Mouse (Mus musculus): ENCODE data around the gene Olfr90. TPM values are rescaled to one million over a fixed set of nuclear protein-coding genes. Genes with fewer than 3 reads are reported as not detected.
"Not testable (repeated sequence)": the region's sequence is repeated elsewhere in the genome, so short reads cannot be mapped to it uniquely, and the experiment has no call there.

Gene Olfr90
- 0.05 TPM in 1 of 2 replicates, not detected in the other for polyA plus RNA-seq (2015; fragmentation: Nextera tagmentation; extraction: Ambion mirVana)

DNA sequence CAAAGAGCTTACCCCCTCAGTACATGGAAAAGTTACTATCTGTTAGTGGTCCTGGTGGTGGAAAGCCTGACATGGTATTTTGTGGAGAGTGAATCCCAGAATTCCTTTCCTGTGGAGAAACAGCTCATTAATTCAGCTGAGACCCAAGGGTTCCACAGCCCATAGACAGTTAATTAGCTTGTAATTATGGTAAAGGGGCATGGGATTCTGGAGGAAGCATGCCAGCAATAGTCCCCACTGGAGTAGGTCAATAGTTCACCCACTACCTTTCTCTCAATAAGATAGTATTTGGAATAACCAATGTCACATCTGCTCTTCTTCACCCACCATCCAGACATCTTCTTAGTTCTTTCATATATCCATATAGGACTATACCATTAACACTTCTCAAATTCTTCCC lies at the start of gene Olfr90:
Olfr90 (minus strand) TSS at position 101 of the 400 bp plus-strand sequence.
- H3K27me3 ChIP-seq: no peaks in the 10 kb centered on the region
- no peak within 1 kb of the TSS for H3K4me2 ChIP-seq
- no peaks in the 10 kb centered on the region for H3K9me3 ChIP-seq (replicated peaks)
- no peaks in the 10 kb centered on the region for H3K4me1 ChIP-seq
- no peak for ATAC-seq (replicated peaks; ENCODE audit: low FRiP score)
- H3K36me3 ChIP-seq: no peaks in the 10 kb centered on the region
- H3K27ac ChIP-seq: no peak within 1 kb of the TSS
- no peak within 1 kb of the TSS for H3K4me3 ChIP-seq (replicated peaks)
- H3K9ac ChIP-seq: no peak within 1 kb of the TSS

- not testable (repeated sequence) for H3K4me2 ChIP-seq; ATAC-seq (replicated peaks; ENCODE audit: low FRiP score); H3K4me3 ChIP-seq (replicated peaks); H3K27me3 ChIP-seq; H3K36me3 ChIP-seq; H3K9ac ChIP-seq; H3K27ac ChIP-seq; H3K4me1 ChIP-seq; H3K9me3 ChIP-seq (replicated peaks)
- WGBS: 63% methylated on average over 4 of the region's 4 CpGs
These were observed 43.1 kb upstream of the Olfr90 start for GRCm38 (mm10) chr17:37131366-37131765.

- WGBS: 86% methylated on average over 2 of the region's 2 CpGs
- H3K9ac ChIP-seq: no peak within 1 kb of the TSS
- H3K27me3 ChIP-seq: no peaks in the 10 kb centered on the region
- H3K27ac ChIP-seq: no peak within 1 kb of the TSS
- H3K4me2 ChIP-seq: no peak within 1 kb of the TSS
- ATAC-seq (replicated peaks; ENCODE audit: low FRiP score): no peak
- no peaks in the 10 kb centered on the region for H3K4me1 ChIP-seq
- no peak within 1 kb of the TSS for H3K4me3 ChIP-seq (replicated peaks)
- H3K36me3 ChIP-seq: no peaks in the 10 kb centered on the region
- H3K9me3 ChIP-seq (replicated peaks): no peaks in the 10 kb centered on the region
These were observed 31.7 kb upstream of the Olfr90 start, which contains the start of gene Olfr92 for GRCm38 (mm10) chr17:37119988-37120387. TSS of gene Olfr92 (minus strand) at chr17:37120088.

DNA sequence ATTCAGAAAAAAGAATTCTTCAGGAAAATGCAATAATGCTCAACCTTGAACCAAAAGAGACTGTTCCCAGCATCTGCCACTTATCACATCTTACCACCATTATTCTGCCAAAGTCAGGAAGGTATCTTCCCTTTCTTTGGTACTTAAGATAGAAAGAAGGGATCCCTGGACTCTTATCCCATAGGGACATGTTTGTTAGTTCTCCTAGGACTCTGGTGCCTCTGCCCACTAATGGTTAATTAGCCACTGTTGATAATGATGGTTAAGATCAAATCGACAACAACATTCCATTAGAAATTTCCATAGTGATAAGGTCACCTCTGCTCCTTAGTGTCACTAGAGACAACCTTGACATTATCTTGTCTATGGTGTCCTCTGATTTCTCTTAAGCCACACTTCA lies 9.9 kb upstream of the Olfr90 start, which contains the start of gene Olfr91:
Olfr91 (minus strand) TSS at position 101 of the 400 bp plus-strand sequence.
- no peaks in the 10 kb centered on the region for H3K27me3 ChIP-seq
- no peaks in the 10 kb centered on the region for H3K9me3 ChIP-seq (replicated peaks)
- 97% methylated on average over 1 of the region's 1 CpGs for WGBS
- no peak within 1 kb of the TSS for H3K4me3 ChIP-seq (replicated peaks)
- H3K9ac ChIP-seq: no peak within 1 kb of the TSS
- no peak within 1 kb of the TSS for H3K4me2 ChIP-seq
- H3K27ac ChIP-seq: no peak within 1 kb of the TSS
- no peaks in the 10 kb centered on the region for H3K36me3 ChIP-seq
- ATAC-seq (replicated peaks; ENCODE audit: low FRiP score): no peak
- H3K4me1 ChIP-seq: no peaks in the 10 kb centered on the region

- WGBS: 74% methylated on average over 5 of the region's 5 CpGs
- no peak for ATAC-seq (replicated peaks; ENCODE audit: low FRiP score)
- H3K9ac ChIP-seq: no peak overlapping the region
These were observed 5.0 kb upstream of the Olfr90 start for GRCm38 (mm10) chr17:37093289-37093688.

DNA sequence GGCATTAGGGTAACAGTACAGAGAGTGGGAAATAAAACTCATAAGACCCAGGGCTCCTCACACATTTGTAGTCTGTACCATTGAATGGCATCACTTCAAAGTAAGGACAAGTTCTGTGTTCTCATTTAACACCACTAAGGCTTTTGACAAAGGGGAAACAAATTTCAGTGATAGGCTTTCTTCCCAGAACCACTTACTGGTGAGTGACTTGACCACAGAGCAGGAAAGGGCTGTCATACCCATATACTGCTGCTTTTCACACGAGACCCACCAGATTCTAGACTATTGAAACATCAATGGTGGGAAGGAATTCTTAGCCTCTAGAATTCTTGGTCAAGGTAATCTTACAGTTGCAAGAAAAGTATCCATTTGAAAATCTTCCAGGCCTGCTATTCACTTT lies 3.9 kb upstream of the Olfr90 start:
- Histone ChIP-seq H3K27me3 (no peaks in the 10 kb centered on the region), H3K4me2 (no peak overlapping the region), H3K9me3 (replicated peaks) (no peaks in the 10 kb centered on the region), H3K36me3 (no peaks in the 10 kb centered on the region), H3K4me3 (replicated peaks) (no peak overlapping the region), H3K4me1 (no peaks in the 10 kb centered on the region), H3K9ac (no peak overlapping the region), H3K27ac (no peak overlapping the region)
- WGBS: 74% methylated on average over 1 of the region's 1 CpGs
- no peak for ATAC-seq (replicated peaks; ENCODE audit: low FRiP score)

More at GRCm38 (mm10) chr17:37093289-37093688, 5.0 kb upstream of the Olfr90 start:
- Histone ChIP-seq H3K4me2 (no peak overlapping the region), H3K36me3 (no peaks in the 10 kb centered on the region), H3K27ac (no peak overlapping the region), H3K9me3 (replicated peaks) (no peaks in the 10 kb centered on the region), H3K4me1 (no peaks in the 10 kb centered on the region), H3K27me3 (no peaks in the 10 kb centered on the region), H3K4me3 (replicated peaks) (no peak overlapping the region)

GRCm38 (mm10) chr17:37085545-37085944 lies 2.8 kb downstream of the Olfr90 start:
- H3K9ac ChIP-seq: no peak overlapping the region
- H3K27ac ChIP-seq: no peak overlapping the region
- H3K4me2 ChIP-seq: no peak overlapping the region
- no peaks in the 10 kb centered on the region for H3K36me3 ChIP-seq
- ATAC-seq (replicated peaks; ENCODE audit: low FRiP score): no peak
- 72% methylated on average over 10 of the region's 10 CpGs for WGBS
- no peaks in the 10 kb centered on the region for H3K4me1 ChIP-seq
- H3K27me3 ChIP-seq: no peaks in the 10 kb centered on the region
- no peaks in the 10 kb centered on the region for H3K9me3 ChIP-seq (replicated peaks)
- H3K4me3 ChIP-seq (replicated peaks): no peak overlapping the region

DNA sequence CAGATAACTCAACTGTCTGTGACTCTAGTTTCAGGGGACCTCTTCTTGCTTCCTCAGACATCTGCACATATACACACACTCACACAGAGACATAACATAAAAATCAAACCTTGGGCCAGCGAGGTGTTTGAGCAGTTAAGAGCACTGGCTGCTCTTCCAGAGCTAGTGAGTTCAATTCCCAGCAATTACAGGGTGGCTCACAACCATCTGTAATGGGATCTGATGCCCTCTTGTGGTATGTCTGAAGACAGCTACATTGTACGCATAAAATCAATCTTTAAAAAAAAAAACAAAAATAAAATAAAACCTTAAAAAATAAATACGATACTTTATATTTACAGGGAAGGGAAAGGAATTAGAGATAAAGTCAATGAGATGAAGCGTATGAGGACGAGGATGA lies 3.7 kb downstream of the Olfr90 start:
- no peak overlapping the region for H3K4me2 ChIP-seq
- H3K27me3 ChIP-seq: no peaks in the 10 kb centered on the region
- H3K27ac ChIP-seq: no peak overlapping the region
- H3K36me3 ChIP-seq: no peaks in the 10 kb centered on the region
- H3K9me3 ChIP-seq (replicated peaks): no peaks in the 10 kb centered on the region
- H3K9ac ChIP-seq: no peak overlapping the region
- WGBS: 68% methylated on average over 5 of the region's 5 CpGs
- 0 out of 2 replicates have a peak, but pooled peaks cover 3% of the 10 kb centered on the region for H3K4me1 ChIP-seq
- ATAC-seq (replicated peaks; ENCODE audit: low FRiP score): no peak
- no peak overlapping the region for H3K4me3 ChIP-seq (replicated peaks)

DNA sequence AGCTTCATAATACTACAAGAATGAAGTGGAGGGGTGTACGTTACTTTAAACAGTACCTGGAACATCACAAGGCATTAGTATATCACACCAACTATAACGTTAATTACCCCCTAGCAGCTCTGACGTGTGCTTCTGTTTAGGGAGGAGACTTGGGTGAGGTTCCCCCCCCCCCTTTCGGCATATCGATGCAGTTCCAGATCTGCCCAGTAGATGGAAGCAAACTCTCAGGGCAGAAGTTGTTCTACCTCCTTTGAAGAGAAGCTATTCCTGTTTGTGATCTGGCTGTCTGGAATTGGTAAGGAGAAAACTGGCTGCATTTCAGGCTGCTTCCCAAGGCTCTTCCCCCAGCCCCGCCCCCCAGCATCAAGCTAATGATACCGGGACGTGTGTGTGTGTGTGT lies 5.0 kb downstream of the Olfr90 start:
- Histone ChIP-seq H3K27ac (no peak overlapping the region), H3K9ac (no peak overlapping the region), H3K9me3 (replicated peaks) (no peaks in the 10 kb centered on the region), H3K4me3 (replicated peaks) (no peak overlapping the region), H3K36me3 (no peaks in the 10 kb centered on the region), H3K27me3 (no peaks in the 10 kb centered on the region), H3K4me1 (0 out of 2 replicates have a peak, but pooled peaks cover 3% of the 10 kb centered on the region), H3K4me2 (no peak overlapping the region)
- ATAC-seq (replicated peaks; ENCODE audit: low FRiP score): peak; percentile 68
- 3% methylated on average over 8 of the region's 8 CpGs for WGBS

DNA sequence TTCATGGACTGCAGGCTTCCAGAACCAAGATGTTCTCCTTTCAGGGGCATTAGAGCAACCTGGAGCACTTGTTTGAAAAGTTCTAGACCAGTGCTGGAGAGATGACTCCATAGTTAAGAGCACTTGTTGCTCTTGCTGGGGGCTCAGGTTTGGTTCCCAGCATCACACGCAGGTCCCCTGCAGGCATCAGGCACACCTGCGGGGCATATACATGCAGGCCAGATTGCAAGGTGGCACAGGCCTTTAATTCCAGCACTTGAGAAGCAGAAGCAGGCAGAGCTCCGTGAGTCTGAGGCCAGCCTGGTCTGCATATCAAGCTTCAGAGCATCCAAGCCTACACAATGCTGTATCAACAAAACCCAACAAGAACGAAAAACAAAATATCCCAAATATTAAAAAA lies 6.6 kb downstream of the Olfr90 start:
- H3K9ac ChIP-seq: no peak overlapping the region

GRCm38 (mm10) chr17:37080119-37080518 lies 8.2 kb downstream of the Olfr90 start:
- no peak overlapping the region for H3K4me3 ChIP-seq (replicated peaks)
- H3K36me3 ChIP-seq: peaks cover 10% of the 10 kb centered on the region
- H3K9me3 ChIP-seq (replicated peaks): no peaks in the 10 kb centered on the region
- H3K27me3 ChIP-seq: no peaks in the 10 kb centered on the region
- no peak overlapping the region for H3K9ac ChIP-seq
- no peak overlapping the region for H3K4me2 ChIP-seq
- 0 out of 2 replicates have a peak, but pooled peaks cover 3% of the 10 kb centered on the region for H3K4me1 ChIP-seq
- WGBS: 17% methylated on average over 5 of the region's 5 CpGs
- H3K27ac ChIP-seq: no peak overlapping the region
- ATAC-seq (replicated peaks; ENCODE audit: low FRiP score): no peak

More for the DNA sequence above, 6.6 kb downstream of the Olfr90 start:
- 88% methylated on average over 4 of the region's 4 CpGs for WGBS
- Histone ChIP-seq H3K36me3 (peaks cover 4% of the 10 kb centered on the region; the same call in 1 of the 2 replicates), H3K27me3 (no peaks in the 10 kb centered on the region), H3K9me3 (replicated peaks) (no peaks in the 10 kb centered on the region), H3K27ac (no peak overlapping the region), H3K4me2 (no peak overlapping the region), H3K4me1 (0 out of 2 replicates have a peak, but pooled peaks cover 3% of the 10 kb centered on the region), H3K4me3 (replicated peaks) (no peak overlapping the region)
- ATAC-seq (replicated peaks; ENCODE audit: low FRiP score): no peak

- no peak overlapping the region for H3K4me3 ChIP-seq (replicated peaks)
- no peak overlapping the region for H3K4me2 ChIP-seq
- 35% methylated on average over 2 of the region's 2 CpGs for WGBS
- 0 out of 2 replicates have a peak, but pooled peaks cover 3% of the 10 kb centered on the region for H3K4me1 ChIP-seq
- no peak overlapping the region for H3K9ac ChIP-seq
- H3K36me3 ChIP-seq: peaks cover 19% of the 10 kb centered on the region
- no peak for ATAC-seq (replicated peaks; ENCODE audit: low FRiP score)
- no peak overlapping the region for H3K27ac ChIP-seq
- no peaks in the 10 kb centered on the region for H3K9me3 ChIP-seq (replicated peaks)
- no peaks in the 10 kb centered on the region for H3K27me3 ChIP-seq
These were observed 9.3 kb downstream of the Olfr90 start for GRCm38 (mm10) chr17:37078990-37079389.

- Histone ChIP-seq H3K9ac (no peak overlapping the region), H3K4me1 (0 out of 2 replicates have a peak, but pooled peaks cover 3% of the 10 kb centered on the region), H3K27ac (no peak overlapping the region), H3K27me3 (no peaks in the 10 kb centered on the region), H3K36me3 (peaks cover 25% of the 10 kb centered on the region), H3K4me3 (replicated peaks) (no peak overlapping the region), H3K4me2 (no peak overlapping the region), H3K9me3 (replicated peaks) (no peaks in the 10 kb centered on the region)
- 54% methylated on average over 1 of the region's 1 CpGs for WGBS
- no peak for ATAC-seq (replicated peaks; ENCODE audit: low FRiP score)
These were observed 10.1 kb downstream of the Olfr90 start for GRCm38 (mm10) chr17:37078193-37078592.

Measured in kidney, embryonic 15.5 days (tissue).